11 mouse cellular contexts compared by ENCODE assay signal in the genomic region with DNA sequence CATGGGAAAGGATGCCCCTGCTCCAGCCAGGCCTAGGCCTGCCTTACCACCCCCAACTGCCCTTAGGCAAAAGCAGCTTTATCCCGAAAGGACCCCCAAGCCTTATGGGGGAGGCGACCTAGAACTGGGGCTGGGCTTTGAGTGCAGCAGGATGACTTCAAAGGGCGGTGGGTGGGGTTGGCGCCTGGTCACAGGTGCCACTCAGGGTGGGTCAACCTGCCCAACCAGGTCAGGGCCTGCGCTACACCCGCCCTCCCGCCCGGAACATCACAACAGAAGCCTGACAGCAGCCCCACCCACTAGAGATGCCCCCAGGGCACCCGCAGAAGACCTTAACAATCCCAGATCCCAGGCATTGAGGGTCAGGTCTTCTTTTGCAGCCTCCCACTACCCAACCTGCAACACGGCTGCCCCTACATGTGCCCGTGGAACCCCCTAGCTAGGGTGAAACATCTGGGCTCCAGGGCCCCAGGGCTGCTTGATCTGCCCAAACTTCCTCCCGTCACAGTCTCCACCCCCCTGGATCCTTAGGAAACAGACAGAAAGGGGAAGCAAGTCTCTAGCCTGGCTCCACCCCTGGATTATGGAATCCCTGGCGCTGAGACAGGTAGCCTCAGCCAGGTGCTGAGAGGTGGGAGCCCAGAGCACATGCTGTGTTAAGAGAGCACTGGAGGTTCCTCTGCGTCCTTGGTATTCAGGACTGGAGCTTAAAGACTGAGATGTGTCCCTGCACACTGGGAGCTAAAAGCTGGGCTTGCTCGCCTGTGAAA. TPM values are rescaled to one million over a fixed set of nuclear protein-coding genes. Genes with fewer than 3 reads are reported as not detected.
DNase-seq lines count a peak whose midpoint lies in the region; ATAC-seq lines count a peak whose summit lies in the region.
"Had no signal": no experiment of that assay in that cellular context is flagged by ENCODE, and none has a peak within 500 bp of the region (broad histone marks: within the 10 kb centered on the region; RNA-seq: fewer than 3 reads in every experiment).

No protein-coding gene starts in this region.

- H3K27ac ChIP-seq in neural tube, embryonic 11.5 days (ENCODE audit: low read depth, low read length), result no peak overlapping the region
- no peak overlapping the region for H3K27ac ChIP-seq in hindbrain, embryonic 14.5 days

- no peaks in the 10 kb centered on the region for H3K9me3 ChIP-seq in neural tube, embryonic 11.5 days (ENCODE audit: control insufficient read depth, low read length)
- H3K9me3 ChIP-seq in hindbrain, embryonic 14.5 days (ENCODE audit: control insufficient read depth, low read length), result no peaks in the 10 kb centered on the region

- no peaks in the 10 kb centered on the region for H3K36me3 ChIP-seq in neural tube, embryonic 11.5 days (ENCODE audit: control insufficient read depth, insufficient read depth, low read length)
- H3K36me3 ChIP-seq in hindbrain, embryonic 14.5 days (replicated peaks; ENCODE audit: control insufficient read depth, insufficient read depth), result no peaks in the 10 kb centered on the region

- peak overlapping the region; percentile 27; the same call in 1 of the 2 replicates for H3K4me2 ChIP-seq in neural tube, embryonic 11.5 days (ENCODE audit: low read depth)
- H3K4me2 ChIP-seq in hindbrain, embryonic 14.5 days (replicated peaks), result peak overlapping the region; percentile 68

- peaks cover 27% of the 10 kb centered on the region for H3K27me3 ChIP-seq in neural tube, embryonic 11.5 days (ENCODE audit: control insufficient read depth, insufficient read depth, low read length)
- peaks cover 44% of the 10 kb centered on the region for H3K27me3 ChIP-seq in hindbrain, embryonic 14.5 days (ENCODE audit: control insufficient read depth, insufficient read depth, low read length)

- H3K4me1 ChIP-seq in neural tube, embryonic 11.5 days (ENCODE audit: control insufficient read depth, insufficient read depth, low read length), result peaks cover 5% of the 10 kb centered on the region
- peaks cover 5% of the 10 kb centered on the region; the same call in 1 of the 2 replicates for H3K4me1 ChIP-seq in hindbrain, embryonic 14.5 days (replicated peaks; ENCODE audit: control insufficient read depth, insufficient read depth, low read length)

- H3K9ac ChIP-seq in neural tube, embryonic 11.5 days (ENCODE audit: low read length), result no peak overlapping the region
- peak overlapping the region; percentile 50; the same call in 1 of the 2 replicates for H3K9ac ChIP-seq in hindbrain, embryonic 14.5 days

- no peak overlapping the region for H3K4me3 ChIP-seq in neural tube, embryonic 11.5 days (ENCODE audit: low read depth, low read length)
- peak overlapping the region; percentile 30 for H3K4me3 ChIP-seq in hindbrain, embryonic 14.5 days (replicated peaks; ENCODE audit: low read length)
- H3K4me3 ChIP-seq: erythroblast, embryonic 14.5 days had no signal

- no peak for ATAC-seq in neural tube, embryonic 11.5 days (ENCODE audit: insufficient read depth, low FRiP score, low TSS enrichment)
- no peak for ATAC-seq in hindbrain, embryonic 14.5 days (ENCODE audit: low FRiP score)
- ATAC-seq in frontal cortex, adult (ENCODE audit: low TSS enrichment), result no peak

- intact Hi-C loops in gastrocnemius, postnatal 36 days (cut with DNase I), result no loop called here

- no peak for DNase-seq in neural tube, embryonic 11.5 days (ENCODE audit: low spot score)
- DNase-seq in neural tube, embryonic 10.5 days (ENCODE audit: extremely low spot score, low spot score), result no peak
- DNase-seq in hindbrain, embryonic 14.5 days (ENCODE audit: low spot score), result no peak
- DNase-seq in lung, postnatal 14 days, result peak; percentile 52
- no peak for DNase-seq in urinary bladder, postnatal 4 days (ENCODE audit: low spot score in 2 of 2)
- DNase-seq in gastrocnemius, postnatal 36 days, result no peak
- DNase-seq in thymus, postnatal 10 days (ENCODE audit: low spot score in 2 of 2), result no peak

- 13% methylated on average over 15 of the region's 15 CpGs for WGBS in neural tube, embryonic 11.5 days
- 18% methylated on average over 15 of the region's 15 CpGs for WGBS in hindbrain, embryonic 14.5 days

RNA-seq across cellular contexts. Expression of a gene that starts 37.0 kb away (rescaled TPM):
- 0.24 and 0.32 TPM in 2 replicates for polyA plus RNA-seq in neural tube, embryonic 11.5 days (2014; fragmentation: Nextera tagmentation; extraction: Ambion mirVana)
- polyA plus RNA-seq in hindbrain, embryonic 14.5 days (2014; fragmentation: Nextera tagmentation; extraction: Ambion mirVana), result 0.17 TPM in 1 of 2 replicates, not detected in the other
- not detected for total RNA-seq in gastrocnemius, postnatal 36 days (2021)
- total RNA-seq: heart, postnatal 4 days; left cerebral cortex, postnatal 36 days had no signal
- polyA plus RNA-seq: erythroblast, embryonic 14.5 days had no signal
